In the genomic region with DNA sequence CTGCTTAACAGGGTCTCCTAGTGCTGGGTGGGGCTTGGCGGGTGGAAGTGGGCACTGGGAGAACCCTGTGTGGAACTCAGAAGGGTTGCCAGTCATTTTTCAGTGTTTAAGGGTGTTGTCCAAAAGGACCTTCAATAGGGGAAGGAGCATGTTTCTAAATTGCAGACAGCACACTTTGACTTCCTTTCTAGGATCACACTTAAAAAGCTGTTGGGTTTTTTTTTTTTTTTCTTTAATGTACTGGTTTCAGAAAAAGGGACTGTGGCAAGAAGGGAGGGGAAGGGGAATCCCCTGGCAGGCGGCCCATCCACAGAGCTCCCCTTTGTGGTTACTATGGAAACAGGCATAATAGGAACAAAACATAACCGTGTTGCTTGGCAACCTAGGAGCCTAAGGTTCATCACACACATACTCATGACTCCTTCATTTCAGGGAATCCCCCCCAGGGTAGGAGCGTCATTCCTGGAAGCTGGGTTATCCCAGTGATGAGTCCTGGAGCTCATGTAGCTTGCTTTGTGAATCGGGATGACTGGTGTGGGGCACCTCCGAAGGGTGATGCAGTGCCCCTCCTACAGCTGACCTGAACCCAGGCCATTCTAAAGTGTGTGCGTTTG, we compare ENCODE assay signal across 8 mouse cellular contexts. TPM values are rescaled to one million over a fixed set of nuclear protein-coding genes. Genes with fewer than 3 reads are reported as not detected.
DNase-seq lines count a peak whose midpoint lies in the region; ATAC-seq and TF ChIP-seq lines count a peak whose summit lies in the region.

No protein-coding gene starts in this region.

- no peaks in the 10 kb centered on the region for H3K9me3 ChIP-seq in kidney, embryonic 14.5 days (ENCODE audit: control insufficient read depth, low read length)
- no peaks in the 10 kb centered on the region for H3K9me3 ChIP-seq in limb, embryonic 13.5 days

- no peak for ATAC-seq in kidney, embryonic 14.5 days (ENCODE audit: low FRiP score, low TSS enrichment)
- 0 out of 2 replicates have a peak, but pooled peaks have one; percentile 33 for ATAC-seq in limb, embryonic 13.5 days (ENCODE audit: low FRiP score, low read depth)
- ATAC-seq in monocyte, adult 5-6 weeks (replicated peaks; ENCODE audit: insufficient number of reproducible peaks, low FRiP score, low TSS enrichment, poor library complexity, severe bottlenecking) = peak; percentile 57

- H3K4me3 ChIP-seq in kidney, embryonic 14.5 days (ENCODE audit: low read length) = no peak overlapping the region
- no peak overlapping the region for H3K4me3 ChIP-seq in embryonic fibroblast, embryonic 13.5 days (ENCODE audit: insufficient read depth, low read length)
- no peak overlapping the region for H3K4me3 ChIP-seq in limb, embryonic 13.5 days

- H3K27ac ChIP-seq in kidney, embryonic 14.5 days (ENCODE audit: low read depth, low read length) = no peak overlapping the region
- H3K27ac ChIP-seq in embryonic fibroblast, embryonic 13.5 days (ENCODE audit: insufficient read depth, low read length) = peak overlapping the region; percentile 96
- peak overlapping the region; percentile 59; the same call in 1 of the 2 replicates for H3K27ac ChIP-seq in limb, embryonic 13.5 days

- intact Hi-C loops in heart, postnatal 10 days (cut with DNase I) = no loop called here

- peak; percentile 52 for DNase-seq in kidney, adult 9 months
- peak; percentile 87 for DNase-seq in R1 (ENCODE audit: low read depth, low spot score)
- peak; percentile 75 to 79 for DNase-seq in heart, postnatal 10 days
- DNase-seq in thymus, postnatal 4 days = peak; percentile 52

- no peaks in the 10 kb centered on the region for H3K27me3 ChIP-seq in kidney, embryonic 14.5 days (ENCODE audit: control insufficient read depth, insufficient read depth, low read length)
- no peaks in the 10 kb centered on the region for H3K27me3 ChIP-seq in limb, embryonic 13.5 days

- no peak for TF ChIP-seq CTCF in embryonic fibroblast, embryonic 13.5 days (IDR thresholded peaks at IDR 0.05; ENCODE audit: borderline replicate concordance, insufficient read depth, low read length)

- H3K4me1 ChIP-seq in kidney, embryonic 14.5 days (ENCODE audit: control insufficient read depth, insufficient read depth, low read length) = peaks cover 7% of the 10 kb centered on the region
- H3K4me1 ChIP-seq in embryonic fibroblast, embryonic 13.5 days (ENCODE audit: control insufficient read depth, insufficient read depth, low read length) = peaks cover 50% of the 10 kb centered on the region
- H3K4me1 ChIP-seq in limb, embryonic 13.5 days = peaks cover 50% of the 10 kb centered on the region

- peaks cover 13% of the 10 kb centered on the region for H3K36me3 ChIP-seq in kidney, embryonic 14.5 days (ENCODE audit: control insufficient read depth, insufficient read depth, low read length)
- H3K36me3 ChIP-seq in limb, embryonic 13.5 days = peaks cover 18% of the 10 kb centered on the region

- no peak overlapping the region for H3K9ac ChIP-seq in kidney, embryonic 14.5 days (ENCODE audit: low read depth, low read length)
- H3K9ac ChIP-seq in limb, embryonic 13.5 days = peak overlapping the region; percentile 14; the same call in 1 of the 2 replicates

- no peak for TF ChIP-seq POLR2A in embryonic fibroblast, embryonic 13.5 days (IDR thresholded peaks at IDR 0.05; ENCODE audit: low read depth, low read length)

- WGBS in kidney, embryonic 14.5 days = 28% methylated on average over 7 of the region's 7 CpGs
- WGBS in limb, embryonic 13.5 days = 19% methylated on average over 7 of the region's 7 CpGs

- no peak overlapping the region for H3K4me2 ChIP-seq in kidney, embryonic 14.5 days (replicated peaks; ENCODE audit: low read depth, low read length)
- 0 out of 2 replicates have a peak overlapping the region, but pooled peaks have one; percentile 2 for H3K4me2 ChIP-seq in limb, embryonic 13.5 days (replicated peaks)

RNA-seq across cellular contexts. Expression of a gene that starts 4.7 kb away (rescaled TPM):
- 7.0 and 10.0 TPM in 2 replicates for polyA plus RNA-seq in kidney, embryonic 14.5 days (2014; fragmentation: Nextera tagmentation; extraction: Ambion mirVana)
- 559 and 687 TPM in 2 replicates for polyA plus RNA-seq in embryonic fibroblast, embryonic 13.5 days (2011; ENCODE audit: insufficient read length, low read depth, missing spikeins)
- total RNA-seq in heart, postnatal 10 days (2021) = 100 to 1,000 TPM; 348 to 380 TPM
- 35.2 and 35.6 TPM in 2 replicates for polyA plus RNA-seq in limb, embryonic 13.5 days (2015; fragmentation: Nextera tagmentation; extraction: Ambion mirVana)
- 408 to 1,020 TPM (median 414 TPM) in 3 replicates for total RNA-seq in monocyte, adult 5-6 weeks (2017)

RNA-seq across cellular contexts. Expression of a gene that starts 17.5 kb away (rescaled TPM):
- polyA plus RNA-seq in kidney, embryonic 14.5 days (2014; fragmentation: Nextera tagmentation; extraction: Ambion mirVana) = 479 and 516 TPM in 2 replicates
- 882 and 905 TPM in 2 replicates for polyA plus RNA-seq in embryonic fibroblast, embryonic 13.5 days (2011; ENCODE audit: insufficient read length, low read depth, missing spikeins)
- 100 to 1,000 TPM; 283 to 289 TPM for total RNA-seq in heart, postnatal 10 days (2021)
- 508 and 512 TPM in 2 replicates for polyA plus RNA-seq in limb, embryonic 13.5 days (2015; fragmentation: Nextera tagmentation; extraction: Ambion mirVana)
- total RNA-seq in monocyte, adult 5-6 weeks (2017) = 313 to 352 TPM (median 341 TPM) in 3 replicates

RNA-seq across cellular contexts. Expression of a gene that starts 30.7 kb away (rescaled TPM):
- 25.1 and 31.7 TPM in 2 replicates for polyA plus RNA-seq in kidney, embryonic 14.5 days (2014; fragmentation: Nextera tagmentation; extraction: Ambion mirVana)
- 16.8 and 19.7 TPM in 2 replicates for polyA plus RNA-seq in embryonic fibroblast, embryonic 13.5 days (2011; ENCODE audit: insufficient read length, low read depth, missing spikeins)
- total RNA-seq in heart, postnatal 10 days (2021) = 10 to 100 TPM in 1 of 2 experiments, 1 to 10 TPM in 1; 8.5 to 10.4 TPM
- polyA plus RNA-seq in limb, embryonic 13.5 days (2015; fragmentation: Nextera tagmentation; extraction: Ambion mirVana) = 35.6 and 36.5 TPM in 2 replicates
- 14.8 to 16.9 TPM (median 16.7 TPM) in 3 replicates for total RNA-seq in monocyte, adult 5-6 weeks (2017)

RNA-seq across cellular contexts. Expression of a gene that starts 42.7 kb away (rescaled TPM):
- 45.3 and 67.2 TPM in 2 replicates for polyA plus RNA-seq in kidney, embryonic 14.5 days (2014; fragmentation: Nextera tagmentation; extraction: Ambion mirVana)
- 101 and 102 TPM in 2 replicates for polyA plus RNA-seq in embryonic fibroblast, embryonic 13.5 days (2011; ENCODE audit: insufficient read length, low read depth, missing spikeins)
- total RNA-seq in heart, postnatal 10 days (2021) = 10 to 100 TPM; 54.4 to 59.5 TPM
- polyA plus RNA-seq in limb, embryonic 13.5 days (2015; fragmentation: Nextera tagmentation; extraction: Ambion mirVana) = 192 and 193 TPM in 2 replicates
- 129 to 201 TPM (median 158 TPM) in 3 replicates for total RNA-seq in monocyte, adult 5-6 weeks (2017)

RNA-seq across cellular contexts. Expression of a gene that starts 55.0 kb away (rescaled TPM):
- polyA plus RNA-seq in kidney, embryonic 14.5 days (2014; fragmentation: Nextera tagmentation; extraction: Ambion mirVana) = 17.6 and 18.7 TPM in 2 replicates
- polyA plus RNA-seq in embryonic fibroblast, embryonic 13.5 days (2011; ENCODE audit: insufficient read length, low read depth, missing spikeins) = 26.2 and 28.2 TPM in 2 replicates
- total RNA-seq in heart, postnatal 10 days (2021) = 10 to 100 TPM; 16.7 to 18.7 TPM
- polyA plus RNA-seq in limb, embryonic 13.5 days (2015; fragmentation: Nextera tagmentation; extraction: Ambion mirVana) = 36.9 and 37.2 TPM in 2 replicates
- total RNA-seq in monocyte, adult 5-6 weeks (2017) = 39.3 to 101 TPM (median 62.5 TPM) in 3 replicates

Comparison
In these comparisons a context has a peak if more than half of its experiments do, and no peak if none do; other contexts are left out.
1. RNA of a gene that starts 4.7 kb away (polyA plus RNA-seq): 559 to 687 TPM in embryonic fibroblast, embryonic 13.5 days; 35.2 to 35.6 TPM in limb, embryonic 13.5 days and 7.0 to 10.0 TPM in kidney, embryonic 14.5 days; every median in the first group is over 10 times any median in the second.
2. Peak in every context shown above with its lines, with median percentiles within 50 percentile points of each other: DNase-seq.